Mouse (Mus musculus): Measurements from ENCODE around the gene Sord. TPM values are rescaled to one million over a fixed set of nuclear protein-coding genes. Genes with fewer than 3 reads are reported as not detected.

Gene Sord
- polyA plus RNA-seq, 1 experiment, result 23.0 TPM

- Histone ChIP-seq H3K79me3 (ENCODE audit: low read depth) (no peaks in the 10 kb centered on the region), H3ac (ENCODE audit: control insufficient read depth, insufficient read length, low read depth) (no peak overlapping the region), H3K4me3 (ENCODE audit: insufficient read depth, poor library complexity, severe bottlenecking) (no peak overlapping the region), H3K36me3 (ENCODE audit: control insufficient read depth, insufficient read depth) (no peaks in the 10 kb centered on the region), H3K79me2 (ENCODE audit: control insufficient read depth, insufficient read depth) (no peaks in the 10 kb centered on the region), H3K27me3 (ENCODE audit: control insufficient read depth, insufficient read depth, insufficient read length) (peaks cover 6% of the 10 kb centered on the region)
- TF ChIP-seq FOSL1 (IDR thresholded peaks at IDR 0.05; ENCODE audit: insufficient read depth, low read length, poor library complexity, severe bottlenecking), result no peak
- no peak for TF ChIP-seq USF1 (IDR thresholded peaks at IDR 0.05; ENCODE audit: low read depth)
- TF ChIP-seq CTCF (IDR thresholded peaks at IDR 0.05; ENCODE audit: control insufficient read depth, insufficient read depth, insufficient read length), result no peak
- no peak for TF ChIP-seq MYOG (IDR thresholded peaks at IDR 0.05; ENCODE audit: control insufficient read depth, extremely low read depth, insufficient read length)
- no peak for TF ChIP-seq MAX (IDR thresholded peaks at IDR 0.05)
- TF ChIP-seq MYOD1 (IDR thresholded peaks at IDR 0.05; ENCODE audit: control insufficient read depth, insufficient read length, low read depth), result no peak
- TF ChIP-seq CEBPB (IDR thresholded peaks at IDR 0.05; ENCODE audit: low read depth), result no peak
These were observed 66.1 kb downstream of the Sord start for GRCm38 (mm10) chr2:122300656-122301020.

DNA sequence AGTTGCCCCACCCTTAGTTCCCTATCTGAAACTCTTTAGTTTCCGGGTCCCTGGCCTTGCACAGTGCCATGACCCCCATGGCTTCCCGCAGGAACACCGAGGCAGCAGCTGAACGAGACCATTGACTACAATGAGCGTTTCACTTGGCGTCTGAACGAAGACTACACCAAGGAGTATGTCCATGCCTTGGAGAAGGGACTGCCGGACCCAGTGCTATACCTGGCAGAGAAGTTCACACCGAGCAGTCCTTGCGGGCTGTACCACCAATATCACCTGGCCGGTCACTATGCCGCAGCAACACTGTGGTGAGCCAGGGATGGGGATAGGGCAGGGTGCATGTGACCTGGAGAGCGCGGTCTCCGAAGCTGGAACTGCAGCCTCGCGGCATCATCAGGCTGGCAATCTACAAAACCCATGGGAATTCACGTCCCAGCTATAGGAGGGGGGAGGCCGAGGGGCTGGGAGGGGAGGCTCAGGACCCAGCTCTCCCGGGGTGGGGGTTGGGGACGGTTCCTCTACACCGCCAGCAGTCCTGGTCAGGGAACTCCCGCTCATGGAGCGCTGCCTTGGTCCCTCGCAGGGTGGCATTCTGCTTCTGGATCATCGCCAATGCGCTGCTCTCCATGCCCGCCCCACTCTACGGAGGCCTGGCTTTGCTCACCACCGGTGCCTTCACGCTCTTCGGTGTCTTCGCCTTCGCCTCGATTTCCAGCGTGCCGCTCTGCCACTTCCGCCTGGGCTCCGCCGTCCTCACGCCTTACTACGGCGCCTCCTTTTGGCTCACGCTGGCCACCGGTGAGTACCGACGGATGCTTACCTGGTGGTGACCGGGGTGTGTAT lies 66.8 kb downstream of the Sord start:
- peaks cover 6% of the 10 kb centered on the region for H3K27me3 ChIP-seq (ENCODE audit: control insufficient read depth, insufficient read depth, insufficient read length)
- H3K36me3 ChIP-seq (ENCODE audit: control insufficient read depth, insufficient read depth), result no peaks in the 10 kb centered on the region
- no peak overlapping the region for H3ac ChIP-seq (ENCODE audit: control insufficient read depth, insufficient read length, low read depth)
- no peaks in the 10 kb centered on the region for H3K79me2 ChIP-seq (ENCODE audit: control insufficient read depth, insufficient read depth)
- no peaks in the 10 kb centered on the region for H3K79me3 ChIP-seq (ENCODE audit: low read depth)
- TF ChIP-seq MYOG (IDR thresholded peaks at IDR 0.05; ENCODE audit: control insufficient read depth, extremely low read depth, insufficient read length) (no peak), CEBPB (IDR thresholded peaks at IDR 0.05; ENCODE audit: low read depth) (no peak), MAX (IDR thresholded peaks at IDR 0.05) (no peak), USF1 (IDR thresholded peaks at IDR 0.05; ENCODE audit: low read depth) (no peak), FOSL1 (IDR thresholded peaks at IDR 0.05; ENCODE audit: insufficient read depth, low read length, poor library complexity, severe bottlenecking) (no peak), MYOD1 (IDR thresholded peaks at IDR 0.05; ENCODE audit: control insufficient read depth, insufficient read length, low read depth) (no peak), CTCF (IDR thresholded peaks at IDR 0.05; ENCODE audit: control insufficient read depth, insufficient read depth, insufficient read length) (no peak)
- no peak overlapping the region for H3K4me3 ChIP-seq (ENCODE audit: insufficient read depth, poor library complexity, severe bottlenecking)

- TF ChIP-seq FOSL1 (IDR thresholded peaks at IDR 0.05; ENCODE audit: insufficient read depth, low read length, poor library complexity, severe bottlenecking) (no peak), MAX (IDR thresholded peaks at IDR 0.05) (no peak), USF1 (IDR thresholded peaks at IDR 0.05; ENCODE audit: low read depth) (no peak), CTCF (IDR thresholded peaks at IDR 0.05; ENCODE audit: control insufficient read depth, insufficient read depth, insufficient read length) (no peak), MYOD1 (IDR thresholded peaks at IDR 0.05; ENCODE audit: control insufficient read depth, insufficient read length, low read depth) (no peak), MYOG (IDR thresholded peaks at IDR 0.05; ENCODE audit: control insufficient read depth, extremely low read depth, insufficient read length) (no peak), CEBPB (IDR thresholded peaks at IDR 0.05; ENCODE audit: low read depth) (no peak)
- H3K27me3 ChIP-seq (ENCODE audit: control insufficient read depth, insufficient read depth, insufficient read length), result peaks cover 5% of the 10 kb centered on the region
- no peaks in the 10 kb centered on the region for H3K79me2 ChIP-seq (ENCODE audit: control insufficient read depth, insufficient read depth)
- H3K4me3 ChIP-seq (ENCODE audit: insufficient read depth, poor library complexity, severe bottlenecking), result no peak overlapping the region
- H3ac ChIP-seq (ENCODE audit: control insufficient read depth, insufficient read length, low read depth), result no peak overlapping the region
- no peaks in the 10 kb centered on the region for H3K36me3 ChIP-seq (ENCODE audit: control insufficient read depth, insufficient read depth)
- H3K79me3 ChIP-seq (ENCODE audit: low read depth), result no peaks in the 10 kb centered on the region
These were observed 67.5 kb downstream of the Sord start for GRCm38 (mm10) chr2:122301921-122302573.

GRCm38 (mm10) chr2:122302574-122303241 lies 68.2 kb downstream of the Sord start:
- Histone ChIP-seq H3K79me3 (ENCODE audit: low read depth) (no peaks in the 10 kb centered on the region), H3K27me3 (ENCODE audit: control insufficient read depth, insufficient read depth, insufficient read length) (no peaks in the 10 kb centered on the region)
- no peak for TF ChIP-seq MYOD1 (IDR thresholded peaks at IDR 0.05; ENCODE audit: control insufficient read depth, insufficient read length, low read depth)
- no peak for TF ChIP-seq MAX (IDR thresholded peaks at IDR 0.05)
- peak; percentile 40 for TF ChIP-seq CTCF (IDR thresholded peaks at IDR 0.05; ENCODE audit: control insufficient read depth, insufficient read depth, insufficient read length)

GRCm38 (mm10) chr2:122304544-122304943 lies 70.0 kb downstream of the Sord start:
- peak; percentile 15 for TF ChIP-seq MYOD1 (IDR thresholded peaks at IDR 0.05; ENCODE audit: control insufficient read depth, insufficient read length, low read depth)
- no peak for TF ChIP-seq FOSL1 (IDR thresholded peaks at IDR 0.05; ENCODE audit: insufficient read depth, low read length, poor library complexity, severe bottlenecking)
- Histone ChIP-seq H3K79me2 (ENCODE audit: control insufficient read depth, insufficient read depth) (no peaks in the 10 kb centered on the region), H3ac (ENCODE audit: control insufficient read depth, insufficient read length, low read depth) (no peak overlapping the region), H3K79me3 (ENCODE audit: low read depth) (no peaks in the 10 kb centered on the region), H3K27me3 (ENCODE audit: control insufficient read depth, insufficient read depth, insufficient read length) (no peaks in the 10 kb centered on the region), H3K36me3 (ENCODE audit: control insufficient read depth, insufficient read depth) (no peaks in the 10 kb centered on the region), H3K4me3 (ENCODE audit: insufficient read depth, poor library complexity, severe bottlenecking) (no peak overlapping the region)

More at GRCm38 (mm10) chr2:122302574-122303241, 68.2 kb downstream of the Sord start:
- Histone ChIP-seq H3K79me2 (ENCODE audit: control insufficient read depth, insufficient read depth) (no peaks in the 10 kb centered on the region), H3K36me3 (ENCODE audit: control insufficient read depth, insufficient read depth) (no peaks in the 10 kb centered on the region), H3K4me3 (ENCODE audit: insufficient read depth, poor library complexity, severe bottlenecking) (no peak overlapping the region), H3ac (ENCODE audit: control insufficient read depth, insufficient read length, low read depth) (no peak overlapping the region)
